Mouse (Mus musculus): Measurements from ENCODE around the gene Cyp2c70. TPM values are rescaled to one million over a fixed set of nuclear protein-coding genes. Genes with fewer than 3 reads are reported as not detected.
A peak's percentile ranks its signal among the peaks of the same experiment; 100 is the strongest.
"Not testable (repeated sequence)": the region's sequence is repeated elsewhere in the genome, so short reads cannot be mapped to it uniquely, and the experiment has no call there.

Gene Cyp2c70
- polyA plus RNA-seq, 1 experiment, result not detected

DNA sequence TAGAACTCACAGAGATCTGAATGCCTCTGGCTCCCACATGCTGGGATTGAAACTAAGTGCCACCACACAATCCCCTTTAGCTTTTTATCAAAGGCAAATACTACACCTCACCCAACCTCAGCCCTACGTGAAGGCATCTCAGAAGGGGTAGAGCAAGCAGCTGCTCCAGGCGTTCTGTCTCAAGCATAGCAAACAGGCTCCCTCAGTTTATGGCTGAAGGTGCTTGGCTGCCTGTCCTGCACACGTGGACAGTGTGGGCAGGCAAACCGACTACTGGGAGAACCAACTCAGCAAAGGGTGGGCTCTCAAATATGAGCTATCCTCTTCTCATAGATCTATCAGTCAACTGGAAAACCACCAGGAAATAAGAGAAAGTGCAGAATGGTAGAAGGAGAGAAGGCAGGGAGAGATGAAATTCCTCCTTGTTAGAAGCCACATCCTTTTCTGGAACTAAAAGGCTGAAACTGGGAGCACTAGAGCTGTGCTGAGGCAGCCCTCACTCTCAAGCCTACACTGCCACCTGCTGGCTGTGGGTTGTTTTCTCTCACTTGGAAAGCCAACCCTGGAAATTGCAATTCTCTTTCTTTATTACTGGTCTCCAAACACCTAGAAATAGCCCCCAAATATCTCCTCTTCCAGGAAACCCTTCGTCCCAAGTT lies 38.1 kb upstream of the Cyp2c70 start:
- peak; percentile 73 for DNase-seq
- H3K27me3 ChIP-seq (replicated peaks; ENCODE audit: control insufficient read depth, insufficient read depth, low read length), result no peaks in the 10 kb centered on the region
- TF ChIP-seq CTCF (conservative IDR thresholded peaks at IDR 0.05; ENCODE audit: insufficient read depth, insufficient read length, low read depth, low read length) (peak; percentile 85), POLR2A (IDR thresholded peaks at IDR 0.05; ENCODE audit: low read depth, low read length) (no peak)
- no peak overlapping the region for H3K4me3 ChIP-seq (ENCODE audit: insufficient read depth, low read depth, low read length)
- 65% methylated on average over 5 of the region's 5 CpGs for WGBS
- no peak overlapping the region for H3K27ac ChIP-seq (ENCODE audit: insufficient read depth, low read depth, low read length)
- no peaks in the 10 kb centered on the region for H3K4me1 ChIP-seq (ENCODE audit: control insufficient read depth, insufficient read depth, low read length)
- H3K36me3 ChIP-seq (ENCODE audit: control insufficient read depth, insufficient read depth, low read length), result no peaks in the 10 kb centered on the region

DNA sequence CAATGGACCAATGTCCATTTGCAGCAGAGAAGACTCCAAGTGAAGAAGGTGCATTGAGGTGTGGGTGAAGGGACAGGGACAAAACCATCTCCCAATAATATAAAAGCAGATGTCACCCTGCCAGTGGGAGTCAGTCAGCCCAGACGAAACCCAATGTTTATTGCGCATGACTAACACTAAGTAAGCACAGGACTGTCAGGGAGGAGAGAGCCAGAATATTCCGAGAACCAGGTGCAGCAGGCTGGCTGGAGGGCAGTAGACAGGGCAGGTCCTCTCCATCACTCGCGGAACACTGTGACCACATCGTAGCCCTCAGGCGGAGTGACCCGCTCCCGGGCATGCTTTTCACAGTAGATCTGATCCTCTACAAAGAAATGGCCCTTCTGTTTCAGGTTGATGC lies 35.2 kb upstream of the Cyp2c70 start:
- not testable (repeated sequence) for H3K4me1 ChIP-seq (ENCODE audit: control insufficient read depth, insufficient read depth, low read length); H3K4me3 ChIP-seq (ENCODE audit: insufficient read depth, low read depth, low read length); H3K36me3 ChIP-seq (ENCODE audit: control insufficient read depth, insufficient read depth, low read length); H3K27me3 ChIP-seq (replicated peaks; ENCODE audit: control insufficient read depth, insufficient read depth, low read length); H3K27ac ChIP-seq (ENCODE audit: insufficient read depth, low read depth, low read length)
- 72% methylated on average over 9 of the region's 9 CpGs for WGBS
- peak; percentile 8 for DNase-seq

DNA sequence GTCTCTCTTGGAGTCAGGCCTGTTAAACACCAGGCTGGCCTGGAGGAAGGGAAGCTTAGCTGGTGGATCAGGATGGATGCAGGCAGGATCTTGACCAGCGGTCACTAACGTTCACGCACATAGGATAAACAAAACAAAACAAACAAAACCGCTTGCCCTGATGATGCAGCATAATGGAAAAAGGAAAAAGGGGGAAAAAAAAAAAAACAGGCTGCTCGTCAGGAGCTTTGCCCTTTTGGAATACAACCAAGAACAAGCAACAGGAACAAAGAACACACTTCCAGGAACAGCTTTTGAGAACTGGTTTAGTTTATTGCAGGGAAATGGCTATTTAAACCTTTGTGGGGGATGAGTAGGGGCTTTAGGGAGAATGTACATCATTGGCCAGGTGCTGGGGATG lies 33.7 kb upstream of the Cyp2c70 start:
- WGBS, result 68% methylated on average over 5 of the region's 5 CpGs
- H3K27ac ChIP-seq (ENCODE audit: insufficient read depth, low read depth, low read length), result no peak overlapping the region
- no peaks in the 10 kb centered on the region for H3K27me3 ChIP-seq (replicated peaks; ENCODE audit: control insufficient read depth, insufficient read depth, low read length)
- DNase-seq, result peak; percentile 46
- TF ChIP-seq CTCF (conservative IDR thresholded peaks at IDR 0.05; ENCODE audit: insufficient read depth, insufficient read length, low read depth, low read length) (no peak), POLR2A (IDR thresholded peaks at IDR 0.05; ENCODE audit: low read depth, low read length) (no peak)
- H3K4me3 ChIP-seq (ENCODE audit: insufficient read depth, low read depth, low read length), result no peak overlapping the region
- no peaks in the 10 kb centered on the region for H3K36me3 ChIP-seq (ENCODE audit: control insufficient read depth, insufficient read depth, low read length)
- no peaks in the 10 kb centered on the region for H3K4me1 ChIP-seq (ENCODE audit: control insufficient read depth, insufficient read depth, low read length)

GRCm38 (mm10) chr19:40202947-40203346 lies 15.8 kb upstream of the Cyp2c70 start:
- H3K27ac ChIP-seq (ENCODE audit: insufficient read depth, low read depth, low read length); DNase-seq; H3K4me3 ChIP-seq (ENCODE audit: insufficient read depth, low read depth, low read length); H3K4me1 ChIP-seq (ENCODE audit: control insufficient read depth, insufficient read depth, low read length); H3K27me3 ChIP-seq (replicated peaks; ENCODE audit: control insufficient read depth, insufficient read depth, low read length); H3K36me3 ChIP-seq (ENCODE audit: control insufficient read depth, insufficient read depth, low read length): not testable (repeated sequence)
- 72% methylated on average over 4 of the region's 4 CpGs for WGBS

DNA sequence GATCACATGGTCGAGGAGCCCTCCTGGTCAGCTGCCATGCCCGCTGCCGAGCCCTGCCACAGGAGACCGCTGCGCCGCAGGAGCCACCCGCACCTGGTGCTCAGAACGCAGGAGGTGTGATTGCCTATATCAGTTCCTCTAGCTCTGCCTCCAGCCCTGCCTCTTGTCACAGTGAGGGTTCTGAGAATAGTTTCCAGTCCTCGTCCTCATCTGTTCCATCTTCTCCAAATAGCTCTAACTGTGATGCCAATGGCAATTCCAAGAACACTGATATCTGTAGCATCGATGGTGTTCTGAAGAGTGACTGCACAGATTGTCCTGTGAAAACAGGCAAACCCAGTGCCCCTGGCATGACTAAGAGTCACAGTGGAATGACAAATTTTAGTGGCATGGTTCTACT lies 3.5 kb upstream of the Cyp2c70 start:
- Histone ChIP-seq H3K27ac (ENCODE audit: insufficient read depth, low read depth, low read length) (no peak overlapping the region), H3K4me1 (ENCODE audit: control insufficient read depth, insufficient read depth, low read length) (no peaks in the 10 kb centered on the region), H3K36me3 (ENCODE audit: control insufficient read depth, insufficient read depth, low read length) (no peaks in the 10 kb centered on the region), H3K27me3 (replicated peaks; ENCODE audit: control insufficient read depth, insufficient read depth, low read length) (no peaks in the 10 kb centered on the region), H3K4me3 (ENCODE audit: insufficient read depth, low read depth, low read length) (no peak overlapping the region)
- WGBS, result 93% methylated on average over 10 of the region's 10 CpGs
- no peak for DNase-seq
- no peak for TF ChIP-seq POLR2A (IDR thresholded peaks at IDR 0.05; ENCODE audit: low read depth, low read length)
- TF ChIP-seq CTCF (conservative IDR thresholded peaks at IDR 0.05; ENCODE audit: insufficient read depth, insufficient read length, low read depth, low read length), result no peak

GRCm38 (mm10) chr19:40183600-40183999 lies 3.5 kb downstream of the Cyp2c70 start:
- H3K4me3 ChIP-seq (ENCODE audit: insufficient read depth, low read depth, low read length), result no peak overlapping the region
- H3K4me1 ChIP-seq (ENCODE audit: control insufficient read depth, insufficient read depth, low read length), result no peaks in the 10 kb centered on the region
- TF ChIP-seq POLR2A (IDR thresholded peaks at IDR 0.05; ENCODE audit: low read depth, low read length) (no peak), CTCF (conservative IDR thresholded peaks at IDR 0.05; ENCODE audit: insufficient read depth, insufficient read length, low read depth, low read length) (no peak)
- no peak overlapping the region for H3K27ac ChIP-seq (ENCODE audit: insufficient read depth, low read depth, low read length)
- no peaks in the 10 kb centered on the region for H3K36me3 ChIP-seq (ENCODE audit: control insufficient read depth, insufficient read depth, low read length)
- no peak for DNase-seq
- 92% methylated on average over 5 of the region's 5 CpGs for WGBS
- no peaks in the 10 kb centered on the region for H3K27me3 ChIP-seq (replicated peaks; ENCODE audit: control insufficient read depth, insufficient read depth, low read length)

GRCm38 (mm10) chr19:40178311-40178710 lies 8.8 kb downstream of the Cyp2c70 start:
- no peak overlapping the region for H3K27ac ChIP-seq (ENCODE audit: insufficient read depth, low read depth, low read length)
- no peaks in the 10 kb centered on the region for H3K27me3 ChIP-seq (replicated peaks; ENCODE audit: control insufficient read depth, insufficient read depth, low read length)
- DNase-seq, result no peak
- no peaks in the 10 kb centered on the region for H3K36me3 ChIP-seq (ENCODE audit: control insufficient read depth, insufficient read depth, low read length)
- 70% methylated on average over 4 of the region's 4 CpGs for WGBS
- TF ChIP-seq CTCF (conservative IDR thresholded peaks at IDR 0.05; ENCODE audit: insufficient read depth, insufficient read length, low read depth, low read length), result no peak
- TF ChIP-seq POLR2A (IDR thresholded peaks at IDR 0.05; ENCODE audit: low read depth, low read length), result no peak
- H3K4me3 ChIP-seq (ENCODE audit: insufficient read depth, low read depth, low read length), result no peak overlapping the region
- no peaks in the 10 kb centered on the region for H3K4me1 ChIP-seq (ENCODE audit: control insufficient read depth, insufficient read depth, low read length)

- H3K27me3 ChIP-seq (replicated peaks; ENCODE audit: control insufficient read depth, insufficient read depth, low read length); H3K4me3 ChIP-seq (ENCODE audit: insufficient read depth, low read depth, low read length); H3K36me3 ChIP-seq (ENCODE audit: control insufficient read depth, insufficient read depth, low read length); H3K4me1 ChIP-seq (ENCODE audit: control insufficient read depth, insufficient read depth, low read length); H3K27ac ChIP-seq (ENCODE audit: insufficient read depth, low read depth, low read length): not testable (repeated sequence)
- 82% methylated on average over 4 of the region's 4 CpGs for WGBS
- DNase-seq, result peak; percentile 45
Measured at GRCm38 (mm10) chr19:40168391-40168790, 18.7 kb downstream of the Cyp2c70 start.

- H3K27ac ChIP-seq (ENCODE audit: insufficient read depth, low read depth, low read length); H3K36me3 ChIP-seq (ENCODE audit: control insufficient read depth, insufficient read depth, low read length); H3K4me3 ChIP-seq (ENCODE audit: insufficient read depth, low read depth, low read length); H3K27me3 ChIP-seq (replicated peaks; ENCODE audit: control insufficient read depth, insufficient read depth, low read length); H3K4me1 ChIP-seq (ENCODE audit: control insufficient read depth, insufficient read depth, low read length); DNase-seq: not testable (repeated sequence)
- 37% methylated on average over 2 of the region's 2 CpGs for WGBS
Measured at GRCm38 (mm10) chr19:40126996-40127395, 60.1 kb downstream of the Cyp2c70 start.

DNA sequence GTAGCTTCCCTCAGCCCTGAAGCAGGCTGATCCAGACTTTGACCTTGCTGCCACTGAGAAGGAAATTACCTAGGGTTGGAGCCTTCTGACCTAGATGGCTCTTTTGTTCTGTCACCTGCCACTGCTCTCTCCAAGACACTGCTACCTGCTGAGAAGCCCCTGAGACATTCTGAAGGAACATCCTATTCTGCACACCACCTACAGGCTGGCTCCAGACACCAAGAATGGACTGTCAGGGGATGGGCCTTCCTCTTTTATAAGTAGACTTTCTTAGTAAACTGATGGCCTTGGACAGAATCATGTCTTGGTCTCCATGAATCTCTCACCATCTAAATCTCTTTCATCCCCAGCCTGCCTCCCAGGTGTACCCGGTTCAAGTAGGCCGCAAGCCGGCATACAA lies 62.0 kb downstream of the Cyp2c70 start:
- not testable (repeated sequence) for H3K36me3 ChIP-seq (ENCODE audit: control insufficient read depth, insufficient read depth, low read length); H3K4me3 ChIP-seq (ENCODE audit: insufficient read depth, low read depth, low read length); DNase-seq; H3K27ac ChIP-seq (ENCODE audit: insufficient read depth, low read depth, low read length); H3K4me1 ChIP-seq (ENCODE audit: control insufficient read depth, insufficient read depth, low read length); H3K27me3 ChIP-seq (replicated peaks; ENCODE audit: control insufficient read depth, insufficient read depth, low read length)
- 88% methylated on average over 3 of the region's 3 CpGs for WGBS

DNA sequence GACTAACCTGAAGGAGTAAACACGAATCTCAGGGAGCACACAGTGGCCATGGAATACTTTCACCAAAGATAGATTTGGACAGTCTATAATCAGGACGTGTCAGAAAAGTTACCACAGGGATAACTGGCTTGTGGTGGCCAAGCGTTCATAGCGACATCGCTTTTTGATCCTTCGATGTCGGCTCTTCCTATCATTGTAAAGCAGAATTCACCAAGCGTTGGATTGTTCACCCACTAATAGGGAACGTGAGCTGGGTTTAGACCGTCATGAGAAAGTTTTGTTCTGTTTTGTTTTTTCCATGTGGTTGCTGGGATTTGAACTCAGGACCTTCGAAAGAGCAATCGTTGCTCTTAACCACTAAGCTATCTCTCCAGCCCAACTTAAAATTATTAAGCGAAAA lies 67.5 kb downstream of the Cyp2c70 start:
- 84% methylated on average over 13 of the region's 13 CpGs for WGBS
- H3K4me3 ChIP-seq (ENCODE audit: insufficient read depth, low read depth, low read length); DNase-seq; H3K27me3 ChIP-seq (replicated peaks; ENCODE audit: control insufficient read depth, insufficient read depth, low read length); H3K4me1 ChIP-seq (ENCODE audit: control insufficient read depth, insufficient read depth, low read length); H3K36me3 ChIP-seq (ENCODE audit: control insufficient read depth, insufficient read depth, low read length); H3K27ac ChIP-seq (ENCODE audit: insufficient read depth, low read depth, low read length): not testable (repeated sequence)
